8 mouse cellular contexts compared by ENCODE assay signal in the genomic region with DNA sequence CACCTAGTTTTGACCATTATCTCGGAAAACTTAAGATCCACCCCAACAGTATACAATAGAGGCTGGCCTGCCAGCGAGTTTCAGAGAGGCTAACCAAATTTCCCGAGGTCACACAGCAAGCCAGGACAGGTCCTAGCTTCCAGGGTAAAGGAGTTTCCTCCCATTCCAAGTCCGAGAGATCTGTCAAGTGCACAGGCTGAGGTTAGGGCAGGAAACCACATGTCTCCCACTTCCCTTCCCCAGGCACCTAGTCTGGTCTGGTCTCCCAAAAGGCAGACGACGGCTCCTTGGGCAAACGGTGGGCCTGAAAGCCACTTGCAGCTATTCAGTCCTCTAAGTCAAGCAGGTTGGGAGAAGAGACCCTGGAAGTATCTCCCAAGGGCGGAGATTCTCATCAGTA. TPM values are rescaled to one million over a fixed set of nuclear protein-coding genes. Genes with fewer than 3 reads are reported as not detected.
A peak's percentile ranks its signal among the peaks of the same experiment; 100 is the strongest.
DNase-seq lines count a peak whose midpoint lies in the region; ATAC-seq and TF ChIP-seq lines count a peak whose summit lies in the region.

No protein-coding gene starts in this region.

- no peak for TF ChIP-seq CTCF in heart, postnatal 0 days (IDR thresholded peaks at IDR 0.05; ENCODE audit: low read depth)

- peak overlapping the region; percentile 95 for H3K4me3 ChIP-seq in heart, postnatal 0 days (ENCODE audit: low read depth, low read length)
- H3K4me3 ChIP-seq in limb, embryonic 13.5 days = peak overlapping the region; percentile 80
- H3K4me3 ChIP-seq in neural tube, embryonic 15.5 days (replicated peaks) = peak overlapping the region; percentile 84

- peak overlapping the region; percentile 91 for H3K4me2 ChIP-seq in heart, postnatal 0 days (ENCODE audit: low read depth, low read length)
- H3K4me2 ChIP-seq in limb, embryonic 13.5 days (replicated peaks) = peak overlapping the region; percentile 94
- peak overlapping the region; percentile 84 for H3K4me2 ChIP-seq in neural tube, embryonic 15.5 days

- peaks cover 6% of the 10 kb centered on the region; the same call in 1 of the 2 replicates for H3K36me3 ChIP-seq in heart, postnatal 0 days (replicated peaks; ENCODE audit: control insufficient read depth, insufficient read depth, low read length)
- peaks cover 19% of the 10 kb centered on the region for H3K36me3 ChIP-seq in limb, embryonic 13.5 days
- H3K36me3 ChIP-seq in neural tube, embryonic 15.5 days = no peaks in the 10 kb centered on the region

- H3K9ac ChIP-seq in heart, postnatal 0 days (replicated peaks; ENCODE audit: low read depth, low read length) = peak overlapping the region; percentile 79
- peak overlapping the region; percentile 81 for H3K9ac ChIP-seq in limb, embryonic 13.5 days
- H3K9ac ChIP-seq in neural tube, embryonic 15.5 days (replicated peaks) = peak overlapping the region; percentile 73; the same call in 1 of the 2 replicates

- ATAC-seq in heart, postnatal 0 days (ENCODE audit: insufficient read depth, low read depth) = no peak
- ATAC-seq in limb, embryonic 13.5 days (ENCODE audit: low FRiP score, low read depth) = no peak
- no peak for ATAC-seq in neural tube, embryonic 15.5 days (ENCODE audit: low FRiP score)

- H3K27me3 ChIP-seq in heart, postnatal 0 days (ENCODE audit: control insufficient read depth, insufficient read depth, low read length) = no peaks in the 10 kb centered on the region
- H3K27me3 ChIP-seq in limb, embryonic 13.5 days = no peaks in the 10 kb centered on the region
- no peaks in the 10 kb centered on the region for H3K27me3 ChIP-seq in neural tube, embryonic 15.5 days (replicated peaks)

- H3K4me1 ChIP-seq in heart, postnatal 0 days (ENCODE audit: control insufficient read depth, insufficient read depth) = peaks cover 28% of the 10 kb centered on the region
- peaks cover 44% of the 10 kb centered on the region for H3K4me1 ChIP-seq in limb, embryonic 13.5 days
- H3K4me1 ChIP-seq in neural tube, embryonic 15.5 days = peaks cover 36% of the 10 kb centered on the region

- peak; percentile 43 for DNase-seq in kidney, adult 18-20 months
- DNase-seq in kidney, adult 11 months = no peak
- no peak for DNase-seq in heart, postnatal 0 days (ENCODE audit: low spot score)
- DNase-seq in cerebellum, adult 18-20 months = no peak
- DNase-seq in gastrocnemius, postnatal 14 days = no peak
- no peak for DNase-seq in right cerebral cortex, postnatal 25 days

- 39% methylated on average over 8 of the region's 8 CpGs for WGBS in heart, postnatal 0 days
- 36% methylated on average over 8 of the region's 8 CpGs for WGBS in limb, embryonic 13.5 days
- WGBS in neural tube, embryonic 15.5 days = 59% methylated on average over 8 of the region's 8 CpGs

- intact Hi-C loops in gastrocnemius, postnatal 14 days (cut with DNase I; ENCODE audit: low total_unique reads) = no loop called here

- H3K27ac ChIP-seq in heart, postnatal 0 days (ENCODE audit: low read depth) = peak overlapping the region; percentile 94
- H3K27ac ChIP-seq in limb, embryonic 13.5 days = peak overlapping the region; percentile 10; the same call in 1 of the 2 replicates
- H3K27ac ChIP-seq in neural tube, embryonic 15.5 days (replicated peaks) = no peak overlapping the region

- no peaks in the 10 kb centered on the region for H3K9me3 ChIP-seq in heart, postnatal 0 days (replicated peaks; ENCODE audit: control insufficient read depth, low read length)
- no peaks in the 10 kb centered on the region for H3K9me3 ChIP-seq in limb, embryonic 13.5 days
- H3K9me3 ChIP-seq in neural tube, embryonic 15.5 days (replicated peaks) = no peaks in the 10 kb centered on the region

- no peak for TF ChIP-seq EP300 in heart, postnatal 0 days (IDR thresholded peaks at IDR 0.05; ENCODE audit: low read depth)

RNA-seq across cellular contexts. Expression of a gene that starts 1.5 kb away (rescaled TPM):
- 34.7 and 52.1 TPM in 2 replicates for total RNA-seq in heart, postnatal 0 days (2014; rRNA removed; ENCODE audit: low replicate concordance)
- 39.0 and 40.5 TPM in 2 replicates for polyA plus RNA-seq in heart, postnatal 0 days (2015; fragmentation: Nextera tagmentation; extraction: Ambion mirVana)
- 26.0 and 27.8 TPM in 2 replicates for polyA plus RNA-seq in limb, embryonic 13.5 days (2015; fragmentation: Nextera tagmentation; extraction: Ambion mirVana)
- polyA plus RNA-seq in neural tube, embryonic 15.5 days (2015; fragmentation: Nextera tagmentation; extraction: Ambion mirVana) = 14.3 and 14.6 TPM in 2 replicates
- total RNA-seq in gastrocnemius, postnatal 14 days (2021) = 10 to 100 TPM; 61.8 to 96.0 TPM

RNA-seq across cellular contexts. Expression of a gene that starts 10.8 kb away (rescaled TPM):
- total RNA-seq in heart, postnatal 0 days (2014; rRNA removed; ENCODE audit: low replicate concordance) = 331 and 388 TPM in 2 replicates
- polyA plus RNA-seq in heart, postnatal 0 days (2015; fragmentation: Nextera tagmentation; extraction: Ambion mirVana) = 389 and 404 TPM in 2 replicates
- polyA plus RNA-seq in limb, embryonic 13.5 days (2015; fragmentation: Nextera tagmentation; extraction: Ambion mirVana) = 590 and 600 TPM in 2 replicates
- 336 and 384 TPM in 2 replicates for polyA plus RNA-seq in neural tube, embryonic 15.5 days (2015; fragmentation: Nextera tagmentation; extraction: Ambion mirVana)
- total RNA-seq in gastrocnemius, postnatal 14 days (2021) = 100 to 1,000 TPM; 138 to 152 TPM

RNA-seq across cellular contexts. Expression of a gene that starts 23.0 kb away (rescaled TPM):
- 1.1 and 5.2 TPM in 2 replicates for total RNA-seq in heart, postnatal 0 days (2014; rRNA removed; ENCODE audit: low replicate concordance)
- polyA plus RNA-seq in heart, postnatal 0 days (2015; fragmentation: Nextera tagmentation; extraction: Ambion mirVana) = 4.9 and 5.9 TPM in 2 replicates
- polyA plus RNA-seq in limb, embryonic 13.5 days (2015; fragmentation: Nextera tagmentation; extraction: Ambion mirVana) = 17.5 and 17.8 TPM in 2 replicates
- polyA plus RNA-seq in neural tube, embryonic 15.5 days (2015; fragmentation: Nextera tagmentation; extraction: Ambion mirVana) = 24.9 and 28.1 TPM in 2 replicates
- total RNA-seq in gastrocnemius, postnatal 14 days (2021) = 1 to 10 TPM; 3.5 to 4.1 TPM

RNA-seq across cellular contexts. Expression of a gene that starts 46.8 kb away (rescaled TPM):
- total RNA-seq in heart, postnatal 0 days (2014; rRNA removed; ENCODE audit: low replicate concordance) = 0.50 and 4.4 TPM in 2 replicates
- polyA plus RNA-seq in heart, postnatal 0 days (2015; fragmentation: Nextera tagmentation; extraction: Ambion mirVana) = 14.0 and 14.6 TPM in 2 replicates
- 24.3 and 28.2 TPM in 2 replicates for polyA plus RNA-seq in limb, embryonic 13.5 days (2015; fragmentation: Nextera tagmentation; extraction: Ambion mirVana)
- polyA plus RNA-seq in neural tube, embryonic 15.5 days (2015; fragmentation: Nextera tagmentation; extraction: Ambion mirVana) = 20.7 and 22.2 TPM in 2 replicates
- 10 to 100 TPM; 27.3 to 28.4 TPM for total RNA-seq in gastrocnemius, postnatal 14 days (2021)

RNA-seq across cellular contexts. Expression of a gene that starts 49.2 kb away (rescaled TPM):
- 23.7 and 58.6 TPM in 2 replicates for total RNA-seq in heart, postnatal 0 days (2014; rRNA removed; ENCODE audit: low replicate concordance)
- polyA plus RNA-seq in heart, postnatal 0 days (2015; fragmentation: Nextera tagmentation; extraction: Ambion mirVana) = 49.5 and 51.5 TPM in 2 replicates
- polyA plus RNA-seq in limb, embryonic 13.5 days (2015; fragmentation: Nextera tagmentation; extraction: Ambion mirVana) = 67.9 and 76.0 TPM in 2 replicates
- polyA plus RNA-seq in neural tube, embryonic 15.5 days (2015; fragmentation: Nextera tagmentation; extraction: Ambion mirVana) = 58.1 and 65.3 TPM in 2 replicates
- 10 to 100 TPM; 40.2 to 42.9 TPM for total RNA-seq in gastrocnemius, postnatal 14 days (2021)
